Mouse (Mus musculus) kidney, postnatal 0 days (tissue): ENCODE results near the gene Smim20. TPM values are rescaled to one million over a fixed set of nuclear protein-coding genes. Genes with fewer than 3 reads are reported as not detected.

ENCODE experiments used
- ATAC-seq: fragments of 200-750 bp; cut with Nextera tagmentation; replicated peaks from 2 replicates; pipeline ENCODE4 v1.8.0; 2017; ENCODE audit warnings: low read depth, moderate number of reproducible peaks, moderate TSS enrichment, moderate library complexity; ENCODE audit not compliant: low FRiP score
- DNase-seq: peaks from one replicate; pipeline ENCODE4 v3.0.0-alpha.2; 2016; ENCODE audit warnings: low spot score
- H3K27ac ChIP-seq: fragments of 300-500 bp; sonication (generic); 2 replicates; pipeline ENCODE4 v1.5.1; 2014; ENCODE audit warnings: mild to moderate bottlenecking
- H3K27me3 ChIP-seq: fragments of 300-500 bp; sonication (generic); 2 replicates; pipeline ENCODE4 v1.6.1; 2014; ENCODE audit warnings: low read length, mixed read lengths; ENCODE audit not compliant: insufficient read depth
- H3K36me3 ChIP-seq: fragments of 300-500 bp; sonication (generic); 2 replicates; pipeline ENCODE4 v1.6.1; 2014; ENCODE audit warnings: low read length, mixed read lengths; ENCODE audit not compliant: insufficient read depth
- H3K4me1 ChIP-seq: fragments of 300-500 bp; sonication (generic); replicated peaks from 2 replicates; pipeline ENCODE4 v1.6.1; 2014; ENCODE audit warnings: antibody characterized with exemption, low read length, mixed read lengths; ENCODE audit not compliant: insufficient read depth
- H3K4me2 ChIP-seq: fragments of 300-500 bp; sonication (generic); 2 replicates; pipeline ENCODE4 v1.6.1; 2014; ENCODE audit warnings: mild to moderate bottlenecking, low read length, moderate library complexity, mixed read lengths
- H3K4me3 ChIP-seq: fragments of 300-500 bp; sonication (generic); replicated peaks from 2 replicates; pipeline ENCODE4 v1.5.1; 2014; ENCODE audit warnings: low read depth, low read length
- H3K9ac ChIP-seq: fragments of 300-500 bp; sonication (generic); 2 replicates; pipeline ENCODE4 v1.6.1; 2014; ENCODE audit warnings: low read depth, low read length
- H3K9me3 ChIP-seq: fragments of 300-500 bp; sonication (generic); replicated peaks from 2 replicates; pipeline ENCODE4 v1.6.1; 2016; ENCODE audit warnings: low read length, inconsistent platforms, mixed read lengths
- CTCF ChIP-seq: IDR thresholded peaks from 2 replicates; pipeline ENCODE4 v1.5.1; 2016; ENCODE audit warnings: antibody characterized with exemption, low read depth, mild to moderate bottlenecking, moderate library complexity
- WGBS: fragments of 180-500 bp; shearing (Covaris S2); extraction: QIAGEN DNeasy Blood & Tissue Kit; methylation state at CpG from one replicate; pipeline ENCODE4 v1.1.7; 2014; 5-methylcytosine and 5-hydroxymethylcytosine counted together
- polyA plus RNA-seq: library from polyadenylated mRNA; unstranded; fragments of >200 nt; fragmentation: Nextera tagmentation; extraction: Ambion mirVana; gene quantifications from 2 replicates; pipeline ENCODE4 v1.2.1, GENCODE M21; 2015

Gene Smim20
- polyA plus RNA-seq, 1 experiment from 2014 or later: 143 TPM

GRCm38 (mm10) chr5:53238761-53239160, 28.1 kb upstream of the Smim20 start:
- H3K36me3 ChIP-seq: no peaks in the 10 kb centered on the region
- H3K9me3 ChIP-seq: no peaks in the 10 kb centered on the region
- no peak overlapping the region for H3K4me2 ChIP-seq
- H3K9ac ChIP-seq: no peak overlapping the region
- no peak overlapping the region for H3K27ac ChIP-seq
- ATAC-seq: no peak
- H3K4me3 ChIP-seq: no peak overlapping the region
- H3K27me3 ChIP-seq: no peaks in the 10 kb centered on the region
- no peak for TF ChIP-seq CTCF
- H3K4me1 ChIP-seq: 0 out of 2 replicates have a peak, but pooled peaks cover 8% of the 10 kb centered on the region
- WGBS: 83% methylated on average over 7 of the region's 7 CpGs
- no peak for DNase-seq

GRCm38 (mm10) chr5:53239189-53239588, 27.7 kb upstream of the Smim20 start:
- Histone ChIP-seq H3K4me3 (no peak overlapping the region), H3K4me2 (no peak overlapping the region), H3K9me3 (no peaks in the 10 kb centered on the region), H3K36me3 (no peaks in the 10 kb centered on the region), H3K4me1 (0 out of 2 replicates have a peak, but pooled peaks cover 8% of the 10 kb centered on the region), H3K27me3 (no peaks in the 10 kb centered on the region), H3K27ac (no peak overlapping the region), H3K9ac (no peak overlapping the region)
- ATAC-seq (no peak), DNase-seq (no peak)
- WGBS: 87% methylated on average over 7 of the region's 7 CpGs
- TF ChIP-seq CTCF: no peak

GRCm38 (mm10) chr5:53239831-53240440, 26.9 kb upstream of the Smim20 start:
- H3K4me3 ChIP-seq: no peak overlapping the region
- DNase-seq (no peak), ATAC-seq (no peak)
- no peaks in the 10 kb centered on the region for H3K9me3 ChIP-seq
- no peaks in the 10 kb centered on the region for H3K36me3 ChIP-seq
- H3K9ac ChIP-seq: no peak overlapping the region
- H3K4me2 ChIP-seq: no peak overlapping the region
- TF ChIP-seq CTCF: no peak
- 31% methylated on average over 11 of the region's 11 CpGs for WGBS
- no peaks in the 10 kb centered on the region for H3K27me3 ChIP-seq
- H3K27ac ChIP-seq: no peak overlapping the region
- H3K4me1 ChIP-seq: 0 out of 2 replicates have a peak, but pooled peaks cover 8% of the 10 kb centered on the region

- Histone ChIP-seq H3K36me3 (no peaks in the 10 kb centered on the region), H3K27ac (no peak overlapping the region), H3K4me3 (no peak overlapping the region), H3K9me3 (no peaks in the 10 kb centered on the region), H3K4me1 (0 out of 2 replicates have a peak, but pooled peaks cover 1% of the 10 kb centered on the region), H3K27me3 (no peaks in the 10 kb centered on the region), H3K4me2 (no peak overlapping the region), H3K9ac (no peak overlapping the region)
- DNase-seq: no peak
- TF ChIP-seq CTCF: peak; percentile 24; the same call in 1 of the 2 replicates
- ATAC-seq: no peak; the same call in 1 of the 2 replicates
- WGBS: 57% methylated on average over 2 of the region's 2 CpGs
These were observed 25.8 kb upstream of the Smim20 start for GRCm38 (mm10) chr5:53241109-53241508.

- Histone ChIP-seq H3K4me1 (no peaks in the 10 kb centered on the region), H3K4me3 (no peak overlapping the region), H3K4me2 (no peak overlapping the region), H3K9ac (no peak overlapping the region), H3K27ac (no peak overlapping the region), H3K9me3 (no peaks in the 10 kb centered on the region), H3K36me3 (no peaks in the 10 kb centered on the region), H3K27me3 (no peaks in the 10 kb centered on the region)
- no peak for DNase-seq
- WGBS: 67% methylated on average over 5 of the region's 5 CpGs
- no peak for ATAC-seq
- no peak for TF ChIP-seq CTCF
These were observed 24.9 kb upstream of the Smim20 start for GRCm38 (mm10) chr5:53241963-53242362.

- no peak for DNase-seq
- no peak for ATAC-seq
- Histone ChIP-seq H3K36me3 (no peaks in the 10 kb centered on the region), H3K9ac (no peak overlapping the region), H3K4me1 (no peaks in the 10 kb centered on the region), H3K4me2 (no peak overlapping the region), H3K27ac (no peak overlapping the region), H3K4me3 (no peak overlapping the region), H3K9me3 (no peaks in the 10 kb centered on the region), H3K27me3 (no peaks in the 10 kb centered on the region)
- TF ChIP-seq CTCF: no peak
- 81% methylated on average over 7 of the region's 7 CpGs for WGBS
These were observed 23.9 kb upstream of the Smim20 start for GRCm38 (mm10) chr5:53242865-53243499.
